Mouse (Mus musculus): ENCODE data around the gene Aggf1. TPM values are rescaled to one million over a fixed set of nuclear protein-coding genes. Genes with fewer than 3 reads are reported as not detected.
A peak's percentile ranks its signal among the peaks of the same experiment; 100 is the strongest.

Gene Aggf1
- polyA plus RNA-seq, 1 experiment from 2014 or later = 33.6 TPM

DNA sequence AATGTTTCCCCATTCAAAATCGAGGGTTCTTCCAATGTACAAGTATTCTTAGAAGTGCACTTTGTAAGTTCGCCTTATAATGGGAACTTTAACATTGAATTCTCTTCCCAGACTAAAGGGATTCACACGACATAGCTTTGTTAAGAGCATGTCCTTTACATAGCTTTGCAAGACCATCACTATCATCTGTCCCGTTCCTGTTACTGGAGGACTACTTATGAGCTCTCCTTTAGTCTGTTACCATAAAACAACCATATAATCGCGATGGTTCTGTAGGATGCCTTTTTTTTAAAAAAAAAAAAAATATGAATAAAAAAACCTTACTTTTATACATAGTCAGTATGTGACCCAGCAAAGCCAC lies 382 bp upstream of the Aggf1 start:
- 22% methylated on average over 6 of the region's 6 CpGs for WGBS
- H3K4me3 ChIP-seq (replicated peaks) = peak overlapping the region; percentile 69
- no peak for ATAC-seq (ENCODE audit: insufficient read depth, low FRiP score, low read depth)
- H3K27me3 ChIP-seq (replicated peaks) = no peaks in the 10 kb centered on the region
- H3K4me1 ChIP-seq = peaks cover 7% of the 10 kb centered on the region
- H3K9me3 ChIP-seq = no peaks in the 10 kb centered on the region
- H3K4me2 ChIP-seq = peak overlapping the region; percentile 55
- H3K36me3 ChIP-seq = peaks cover 6% of the 10 kb centered on the region
- H3K27ac ChIP-seq = 0 out of 2 replicates have a peak overlapping the region, but pooled peaks have one; percentile 51
- H3K9ac ChIP-seq = no peak overlapping the region

DNA sequence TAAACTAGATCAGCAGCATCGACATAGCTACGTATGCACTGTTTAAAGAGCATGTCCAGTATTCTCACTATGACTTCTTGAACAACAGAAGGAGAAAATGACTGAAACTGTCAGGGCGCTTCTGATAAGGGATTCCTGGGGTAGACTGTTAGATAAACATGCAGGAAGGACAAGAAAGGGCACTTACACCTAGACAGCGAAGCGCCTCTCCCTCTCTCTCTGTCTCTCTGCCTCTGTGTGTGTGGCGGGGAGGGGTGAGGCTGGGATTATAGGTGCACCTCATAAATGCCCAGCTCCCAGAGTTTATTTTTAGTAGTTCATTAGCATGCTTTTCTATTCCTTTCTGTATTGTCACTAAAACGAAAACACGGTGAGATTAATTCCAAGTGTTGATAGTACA lies 8.8 kb downstream of the Aggf1 start:
- H3K4me1 ChIP-seq = no peaks in the 10 kb centered on the region
- H3K36me3 ChIP-seq = peaks cover 40% of the 10 kb centered on the region
- H3K9me3 ChIP-seq = no peaks in the 10 kb centered on the region
- no peaks in the 10 kb centered on the region for H3K27me3 ChIP-seq (replicated peaks)
- no peak overlapping the region for H3K4me3 ChIP-seq (replicated peaks)
- WGBS = 91% methylated on average over 8 of the region's 8 CpGs
- no peak overlapping the region for H3K4me2 ChIP-seq
- ATAC-seq (ENCODE audit: insufficient read depth, low FRiP score, low read depth) = no peak
- H3K9ac ChIP-seq = no peak overlapping the region
- H3K27ac ChIP-seq = no peak overlapping the region

DNA sequence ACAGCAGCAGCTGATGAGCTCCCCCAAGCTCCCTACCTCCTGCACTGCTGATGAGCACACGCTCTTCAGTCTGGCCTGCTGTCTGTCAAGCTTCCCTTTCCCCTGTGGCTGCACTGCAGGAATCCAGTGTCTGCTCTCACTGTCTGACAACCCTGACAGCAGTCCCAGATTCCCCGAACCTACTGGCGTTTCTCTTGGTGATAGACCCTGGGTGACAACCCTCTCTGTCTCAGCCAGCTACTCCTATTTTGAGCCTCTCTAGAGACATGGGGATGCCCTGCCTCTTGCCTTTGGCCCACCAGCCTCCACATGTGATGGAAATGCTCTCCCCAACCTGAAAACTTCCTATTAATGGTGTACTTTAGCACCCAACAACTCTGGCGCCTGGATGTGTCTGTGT lies 11.7 kb downstream of the Aggf1 start:
- H3K4me1 ChIP-seq = no peaks in the 10 kb centered on the region
- H3K4me2 ChIP-seq = no peak overlapping the region
- H3K27ac ChIP-seq = no peak overlapping the region
- H3K36me3 ChIP-seq = peaks cover 33% of the 10 kb centered on the region
- H3K27me3 ChIP-seq (replicated peaks) = no peaks in the 10 kb centered on the region
- no peak for ATAC-seq (ENCODE audit: insufficient read depth, low FRiP score, low read depth)
- H3K4me3 ChIP-seq (replicated peaks) = no peak overlapping the region
- H3K9ac ChIP-seq = no peak overlapping the region
- 88% methylated on average over 4 of the region's 4 CpGs for WGBS
- no peaks in the 10 kb centered on the region for H3K9me3 ChIP-seq

DNA sequence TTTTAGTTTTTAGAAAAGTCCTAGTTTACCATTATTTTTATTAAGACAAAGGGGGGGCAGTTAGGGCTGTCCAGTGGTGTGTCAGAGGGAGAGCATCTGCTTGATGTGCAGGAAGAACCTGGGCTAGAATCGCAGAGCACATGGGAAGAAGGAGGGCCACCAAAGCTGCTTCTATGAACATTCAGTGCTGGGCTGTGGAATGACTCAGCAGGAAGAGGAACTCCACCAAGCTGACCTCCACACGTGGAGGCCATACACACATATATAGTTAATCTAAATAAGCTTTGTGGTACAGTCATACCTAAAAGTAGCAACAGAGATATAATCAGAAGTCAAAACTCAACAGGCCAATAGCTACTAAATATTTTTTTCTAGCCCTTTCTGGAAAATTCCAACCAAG lies 16.9 kb downstream of the Aggf1 start:
- H3K4me3 ChIP-seq (replicated peaks) = no peak overlapping the region
- WGBS = 77% methylated on average over 2 of the region's 2 CpGs
- no peak for ATAC-seq (ENCODE audit: insufficient read depth, low FRiP score, low read depth)
- H3K9ac ChIP-seq = no peak overlapping the region
- peaks cover 43% of the 10 kb centered on the region for H3K36me3 ChIP-seq
- H3K4me1 ChIP-seq = no peaks in the 10 kb centered on the region
- no peak overlapping the region for H3K4me2 ChIP-seq
- no peaks in the 10 kb centered on the region for H3K9me3 ChIP-seq
- no peaks in the 10 kb centered on the region for H3K27me3 ChIP-seq (replicated peaks)
- no peak overlapping the region for H3K27ac ChIP-seq

DNA sequence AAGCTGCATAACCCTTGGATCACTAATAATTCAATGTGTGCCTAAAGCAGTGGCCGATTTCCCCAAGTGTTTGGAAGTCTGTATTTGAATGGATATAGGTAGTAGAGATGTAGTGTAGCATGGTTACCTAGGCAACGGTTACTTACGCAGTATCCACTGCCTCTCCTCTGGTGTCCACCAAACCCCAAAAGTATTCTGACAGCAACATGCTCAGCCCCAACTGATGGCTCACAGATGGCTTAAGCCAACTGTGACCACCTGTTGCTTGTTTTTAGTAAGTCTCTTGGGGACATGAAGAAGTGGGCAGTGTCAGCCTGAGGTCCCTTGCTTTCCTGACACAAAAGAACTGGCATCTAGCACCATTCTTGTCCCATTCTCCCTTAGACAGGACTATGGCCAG lies 26.7 kb downstream of the Aggf1 start:
- H3K4me1 ChIP-seq = no peaks in the 10 kb centered on the region
- H3K36me3 ChIP-seq = peaks cover 23% of the 10 kb centered on the region
- H3K9ac ChIP-seq = no peak overlapping the region
- H3K27ac ChIP-seq = no peak overlapping the region
- no peak for ATAC-seq (ENCODE audit: insufficient read depth, low FRiP score, low read depth)
- H3K4me2 ChIP-seq = no peak overlapping the region
- 93% methylated on average over 3 of the region's 3 CpGs for WGBS
- H3K27me3 ChIP-seq (replicated peaks) = no peaks in the 10 kb centered on the region
- H3K9me3 ChIP-seq = no peaks in the 10 kb centered on the region
- H3K4me3 ChIP-seq (replicated peaks) = no peak overlapping the region

DNA sequence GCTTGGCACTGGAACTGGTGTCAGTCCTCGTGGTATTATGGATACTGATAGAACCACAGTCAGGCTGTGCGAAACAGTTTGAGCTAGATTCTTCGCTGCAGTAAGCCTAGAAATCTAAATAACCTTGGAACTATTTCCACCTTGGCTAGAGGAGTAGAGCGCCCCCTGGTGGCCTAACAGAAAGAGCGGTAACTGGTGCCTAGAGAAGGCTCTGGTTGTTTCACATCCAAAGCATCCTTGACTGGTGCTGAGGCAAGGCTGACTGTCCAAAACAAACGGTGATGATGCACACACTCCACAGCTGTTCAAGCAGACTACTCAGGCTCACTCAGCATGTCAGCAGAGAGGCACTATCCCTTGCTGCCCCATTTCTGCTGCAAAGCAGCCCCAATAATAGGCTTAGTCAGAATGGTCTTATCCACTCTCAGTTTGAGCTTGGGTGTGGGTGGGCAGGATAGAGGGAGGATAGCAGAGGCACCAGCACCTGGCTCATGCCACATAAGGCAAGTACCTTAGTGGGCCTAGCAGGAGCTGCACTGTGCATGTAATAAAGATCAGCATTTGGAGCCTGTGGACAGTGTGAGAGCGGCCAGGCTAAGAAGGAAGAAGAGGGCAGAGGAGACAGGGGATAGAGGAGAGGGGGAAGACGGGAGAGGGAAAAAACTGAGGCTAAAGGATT lies 28.0 kb downstream of the Aggf1 start:
- Histone ChIP-seq H3K36me3 (peaks cover 15% of the 10 kb centered on the region), H3K4me2 (no peak overlapping the region), H3K27ac (no peak overlapping the region), H3K9ac (no peak overlapping the region), H3K27me3 (replicated peaks) (no peaks in the 10 kb centered on the region), H3K9me3 (no peaks in the 10 kb centered on the region), H3K4me1 (no peaks in the 10 kb centered on the region), H3K4me3 (replicated peaks) (no peak overlapping the region)
- WGBS = 28% methylated on average over 8 of the region's 8 CpGs
- peak; percentile 27; the same call in 1 of the 2 replicates for ATAC-seq (ENCODE audit: insufficient read depth, low FRiP score, low read depth)

DNA sequence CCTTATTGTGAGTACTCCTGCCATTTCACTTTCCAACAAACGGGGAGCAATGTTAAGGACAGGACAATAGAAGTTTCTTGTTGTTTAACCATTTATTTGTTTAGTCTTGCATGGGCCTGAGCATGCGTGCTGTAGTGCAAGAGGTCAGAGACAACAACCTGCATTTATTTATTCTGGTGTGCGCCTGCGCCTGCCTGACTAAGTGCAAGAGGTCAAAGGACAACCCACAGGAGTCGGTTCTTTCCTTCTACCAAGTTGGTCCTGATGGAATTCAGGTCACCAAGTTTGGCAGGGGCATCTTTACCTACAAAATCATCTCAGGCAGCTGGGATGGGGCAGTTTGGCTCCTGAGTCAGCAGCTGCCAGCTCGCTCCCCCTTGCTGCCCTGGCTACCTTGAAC lies 29.3 kb downstream of the Aggf1 start:
- H3K36me3 ChIP-seq = 0 out of 2 replicates have a peak, but pooled peaks cover 5% of the 10 kb centered on the region
- no peaks in the 10 kb centered on the region for H3K4me1 ChIP-seq
- no peaks in the 10 kb centered on the region for H3K27me3 ChIP-seq (replicated peaks)
- no peak overlapping the region for H3K4me2 ChIP-seq
- H3K9ac ChIP-seq = no peak overlapping the region
- H3K27ac ChIP-seq = no peak overlapping the region
- H3K9me3 ChIP-seq = no peaks in the 10 kb centered on the region
- 60% methylated on average over 6 of the region's 6 CpGs for WGBS
- H3K4me3 ChIP-seq (replicated peaks) = no peak overlapping the region
- no peak for ATAC-seq (ENCODE audit: insufficient read depth, low FRiP score, low read depth)

DNA sequence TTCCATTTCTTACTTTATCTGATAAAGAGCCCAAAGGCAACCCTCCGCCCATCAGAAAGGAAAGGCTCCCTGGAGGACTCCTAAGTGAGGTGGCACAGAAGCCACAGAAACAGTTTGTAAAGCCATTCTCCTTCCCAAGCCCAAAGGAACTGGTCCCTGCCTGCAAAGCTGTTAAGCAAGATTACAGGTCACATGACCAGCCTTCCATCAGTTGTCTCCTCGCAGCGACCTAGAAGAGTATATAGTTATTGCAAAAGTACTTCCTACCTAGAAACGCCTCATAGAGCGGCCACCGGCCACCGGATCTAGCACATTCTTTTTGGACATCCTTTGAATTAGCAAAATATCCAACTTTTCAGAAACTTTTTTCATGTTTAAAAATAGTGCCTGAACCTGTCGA lies 31.7 kb downstream of the Aggf1 start:
- Histone ChIP-seq H3K4me1 (no peaks in the 10 kb centered on the region), H3K9me3 (no peaks in the 10 kb centered on the region), H3K9ac (no peak overlapping the region), H3K4me3 (replicated peaks) (no peak overlapping the region), H3K36me3 (peaks cover 12% of the 10 kb centered on the region), H3K27ac (no peak overlapping the region), H3K4me2 (no peak overlapping the region), H3K27me3 (replicated peaks) (no peaks in the 10 kb centered on the region)
- ATAC-seq (ENCODE audit: insufficient read depth, low FRiP score, low read depth) = no peak
- WGBS = 85% methylated on average over 8 of the region's 8 CpGs

DNA sequence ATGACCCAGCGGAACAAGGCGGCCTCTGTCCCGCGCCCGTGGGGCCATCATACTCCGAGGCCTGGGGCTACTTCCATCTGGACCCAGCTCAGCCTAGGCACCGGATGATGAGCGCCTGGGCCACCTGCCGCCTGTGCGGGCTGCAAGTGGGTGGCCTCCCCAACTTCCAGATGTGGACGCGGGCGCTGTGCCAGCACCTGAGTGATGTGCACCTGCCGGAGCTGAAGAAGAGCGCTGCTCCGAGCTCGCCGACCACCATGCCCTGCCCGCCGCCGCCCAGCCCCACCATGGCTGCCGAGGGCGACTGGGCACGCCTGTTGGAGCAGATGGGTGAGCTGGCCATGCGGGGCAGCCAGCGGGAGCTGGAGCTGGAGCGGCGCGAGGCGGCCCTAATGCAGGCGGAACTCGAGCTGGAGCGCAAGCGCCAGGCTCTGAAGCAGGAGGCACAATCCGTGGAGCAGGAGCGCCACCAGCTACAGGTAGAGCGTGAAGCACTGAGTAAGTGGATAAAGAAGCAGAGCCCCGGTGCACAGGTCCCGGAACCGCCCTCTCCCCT lies 39.0 kb downstream of the Aggf1 start:
- H3K9me3 ChIP-seq = no peaks in the 10 kb centered on the region
- H3K9ac ChIP-seq = no peak overlapping the region
- no peaks in the 10 kb centered on the region for H3K4me1 ChIP-seq
- 74% methylated on average over 40 of the region's 40 CpGs for WGBS
- H3K4me2 ChIP-seq = 0 out of 2 replicates have a peak overlapping the region, but pooled peaks have one; percentile 2
- ATAC-seq (ENCODE audit: insufficient read depth, low FRiP score, low read depth) = no peak
- no peaks in the 10 kb centered on the region for H3K27me3 ChIP-seq (replicated peaks)
- H3K4me3 ChIP-seq (replicated peaks) = no peak overlapping the region
- peaks cover 27% of the 10 kb centered on the region for H3K36me3 ChIP-seq
- no peak overlapping the region for H3K27ac ChIP-seq

DNA sequence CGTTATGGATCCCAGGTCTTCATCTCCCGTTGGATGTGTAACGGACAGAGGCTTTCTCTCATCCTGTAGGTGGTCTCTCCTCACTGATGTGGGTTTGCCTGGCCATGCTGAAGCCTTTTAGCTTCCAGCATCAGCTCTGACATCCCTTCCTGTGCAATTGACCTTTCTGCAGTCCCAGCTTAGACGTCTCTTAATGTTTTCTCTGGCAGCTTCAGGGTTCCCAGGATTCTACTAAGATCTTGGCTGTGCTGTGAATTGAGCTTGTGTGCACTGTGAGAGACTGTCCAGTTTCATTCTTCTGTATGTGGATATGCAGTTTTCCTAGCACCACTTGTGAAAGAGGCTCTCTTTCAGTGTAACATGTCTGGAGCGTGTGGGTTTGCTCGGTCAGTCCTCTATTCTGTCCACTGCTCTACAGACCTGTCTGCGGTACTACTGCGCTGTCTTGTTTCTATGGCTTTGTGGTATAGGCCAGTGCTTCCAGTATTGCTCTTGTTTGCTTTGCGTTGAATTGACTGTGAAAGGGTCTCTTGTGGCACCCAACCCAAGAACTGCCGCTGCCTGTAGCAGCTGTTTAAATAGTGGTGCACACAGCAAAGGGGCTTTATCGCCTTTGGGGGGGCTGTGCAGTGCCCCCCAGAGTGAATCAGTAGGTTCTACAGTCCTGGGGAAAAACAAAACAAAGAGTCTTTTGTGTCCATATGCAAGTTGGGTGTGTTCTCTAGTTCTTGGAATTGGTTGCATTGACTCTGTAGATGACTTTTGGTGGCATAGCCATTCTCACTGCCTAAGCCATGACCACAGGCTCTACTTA lies 42.9 kb downstream of the Aggf1 start:
- Histone ChIP-seq H3K4me2 (no peak overlapping the region), H3K36me3 (peaks cover 12% of the 10 kb centered on the region), H3K27ac (peak overlapping the region; percentile 54; the same call in 1 of the 2 replicates), H3K4me1 (peaks cover 12% of the 10 kb centered on the region), H3K9ac (no peak overlapping the region), H3K27me3 (replicated peaks) (no peaks in the 10 kb centered on the region), H3K4me3 (replicated peaks) (no peak overlapping the region), H3K9me3 (no peaks in the 10 kb centered on the region)
- 73% methylated on average over 11 of the region's 11 CpGs for WGBS
- peak; percentile 53; the same call in 1 of the 2 replicates for ATAC-seq (ENCODE audit: insufficient read depth, low FRiP score, low read depth)

DNA sequence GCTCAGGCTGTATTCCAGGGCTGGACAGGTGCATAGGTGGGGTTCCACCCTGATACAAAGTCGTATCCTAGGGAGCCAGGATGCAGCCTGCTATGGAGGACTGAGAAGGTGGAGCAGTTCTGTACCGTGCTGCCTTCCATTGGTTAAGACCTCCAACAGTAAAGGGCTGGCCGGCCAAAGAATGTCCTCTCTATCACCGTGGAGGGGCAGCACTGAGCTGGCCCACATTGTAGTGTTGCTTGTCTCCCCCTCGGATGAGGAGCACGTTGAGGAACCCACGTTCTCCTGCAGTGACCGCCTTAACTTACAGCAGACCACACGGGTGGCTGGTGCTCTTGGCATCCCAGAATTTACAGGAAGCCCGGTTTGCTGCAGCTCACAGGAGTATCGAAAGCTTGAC lies 44.6 kb downstream of the Aggf1 start:
- no peaks in the 10 kb centered on the region for H3K36me3 ChIP-seq
- 58% methylated on average over 11 of the region's 11 CpGs for WGBS
- H3K27me3 ChIP-seq (replicated peaks) = no peaks in the 10 kb centered on the region
- H3K4me2 ChIP-seq = no peak overlapping the region
- no peak for ATAC-seq (ENCODE audit: insufficient read depth, low FRiP score, low read depth)
- no peak overlapping the region for H3K9ac ChIP-seq
- no peaks in the 10 kb centered on the region for H3K9me3 ChIP-seq
- H3K4me3 ChIP-seq (replicated peaks) = no peak overlapping the region
- H3K4me1 ChIP-seq = peaks cover 20% of the 10 kb centered on the region
- no peak overlapping the region for H3K27ac ChIP-seq

DNA sequence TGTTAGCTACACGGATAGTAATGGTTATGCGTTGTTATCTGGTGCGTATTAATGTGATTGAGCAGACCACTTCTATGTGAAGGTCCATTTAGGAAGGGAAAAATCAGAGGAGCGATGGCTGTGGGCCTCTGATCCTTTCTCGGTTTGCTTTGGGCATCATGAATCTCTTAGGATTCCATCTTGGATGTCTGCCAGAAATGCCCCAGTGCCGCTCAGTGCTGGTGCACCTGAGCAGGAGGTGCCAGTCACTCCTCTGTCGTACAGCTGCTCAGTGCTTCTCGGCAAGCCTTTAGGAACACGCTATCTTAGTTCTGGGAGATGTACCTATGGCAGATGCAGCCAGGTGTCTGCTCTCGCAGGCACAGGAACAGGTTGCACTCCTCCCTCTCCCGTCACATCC lies 46.4 kb downstream of the Aggf1 start:
- WGBS = 76% methylated on average over 11 of the region's 11 CpGs
- no peaks in the 10 kb centered on the region for H3K36me3 ChIP-seq
- H3K27ac ChIP-seq = no peak overlapping the region
- H3K9me3 ChIP-seq = no peaks in the 10 kb centered on the region
- no peak overlapping the region for H3K4me2 ChIP-seq
- H3K27me3 ChIP-seq (replicated peaks) = no peaks in the 10 kb centered on the region
- H3K4me1 ChIP-seq = peaks cover 20% of the 10 kb centered on the region
- H3K4me3 ChIP-seq (replicated peaks) = no peak overlapping the region
- no peak for ATAC-seq (ENCODE audit: insufficient read depth, low FRiP score, low read depth)
- H3K9ac ChIP-seq = no peak overlapping the region

All from stomach, embryonic 15.5 days (tissue).